Mouse (Mus musculus) lung, embryonic 14.5 days (tissue): ENCODE measurements at regions not wholly inside any gene's neighbourhood (a gene's known extent, or its start where the extent isn't known, plus 50 kb on each side); places are given as distances from the start of the nearest gene placed in this dataset.

ENCODE experiments used
- ATAC-seq: fragments of 200-750 bp; cut with Nextera tagmentation; 2 replicates; pipeline ENCODE4 v1.8.0; 2017; ENCODE audit warnings: mild to moderate bottlenecking, moderate TSS enrichment, moderate library complexity; ENCODE audit not compliant: insufficient read depth
- DNase-seq: peaks from one replicate; pipeline ENCODE4 v3.0.0-alpha.2; 2015
- H3K27ac ChIP-seq: fragments of 300-500 bp; sonication (generic); 2 replicates; pipeline ENCODE4 v1.5.1; 2014; ENCODE audit warnings: low read depth, mild to moderate bottlenecking, moderate library complexity
- H3K27me3 ChIP-seq: fragments of 300-500 bp; sonication (generic); 2 replicates; pipeline ENCODE4 v1.6.1; 2014; ENCODE audit warnings: low read length, control low read depth; ENCODE audit not compliant: insufficient read depth
- H3K36me3 ChIP-seq: fragments of 300-500 bp; sonication (generic); 2 replicates; pipeline ENCODE4 v1.6.1; 2014; ENCODE audit warnings: control low read depth; ENCODE audit not compliant: insufficient read depth
- H3K4me1 ChIP-seq: fragments of 300-500 bp; sonication (generic); 2 replicates; pipeline ENCODE4 v1.6.1; 2014; ENCODE audit warnings: antibody characterized with exemption, control low read depth; ENCODE audit not compliant: insufficient read depth
- H3K4me2 ChIP-seq: fragments of 300-500 bp; sonication (generic); 2 replicates; pipeline ENCODE4 v1.6.1; 2014; ENCODE audit warnings: mild to moderate bottlenecking
- H3K4me3 ChIP-seq: fragments of 300-500 bp; sonication (generic); 2 replicates; pipeline ENCODE4 v1.5.1; 2014; ENCODE audit warnings: low read depth, low read length
- H3K9ac ChIP-seq: fragments of 300-500 bp; sonication (generic); 2 replicates; pipeline ENCODE4 v1.6.1; 2014
- H3K9me3 ChIP-seq: fragments of 300-500 bp; sonication (generic); 2 replicates; pipeline ENCODE4 v1.6.1; 2016; ENCODE audit warnings: low read depth, low read length, control low read depth
- CTCF ChIP-seq: IDR thresholded peaks from 2 replicates; pipeline ENCODE4 v1.5.1; 2016; ENCODE audit warnings: antibody characterized with exemption, low read depth
- WGBS: fragments of 180-500 bp; shearing (Covaris S2); extraction: QIAGEN DNeasy Blood & Tissue Kit; methylation state at CpG from one replicate; pipeline ENCODE4 v1.1.7; 2014; 5-methylcytosine and 5-hydroxymethylcytosine counted together

- Histone ChIP-seq H3K27me3 (no peaks in the 10 kb centered on the region), H3K4me3 (no peak overlapping the region), H3K4me1 (peaks cover 12% of the 10 kb centered on the region), H3K36me3 (no peaks in the 10 kb centered on the region), H3K27ac (no peak overlapping the region), H3K4me2 (no peak overlapping the region), H3K9me3 (no peaks in the 10 kb centered on the region), H3K9ac (no peak overlapping the region)
- TF ChIP-seq CTCF, result no peak
- DNase-seq (peak; percentile 45), ATAC-seq (no peak)
- WGBS, result 46% methylated on average over 3 of the region's 3 CpGs
These were observed 102.8 kb downstream of the Tmx1 start for GRCm38 (mm10) chr12:70555723-70556122.

GRCm38 (mm10) chr12:70556820-70557219, 103.9 kb downstream of the Tmx1 start:
- WGBS, result 27% methylated on average over 6 of the region's 6 CpGs
- Histone ChIP-seq H3K4me1 (peaks cover 12% of the 10 kb centered on the region), H3K36me3 (no peaks in the 10 kb centered on the region), H3K27me3 (no peaks in the 10 kb centered on the region), H3K4me3 (no peak overlapping the region), H3K4me2 (no peak overlapping the region), H3K27ac (no peak overlapping the region), H3K9ac (no peak overlapping the region), H3K9me3 (no peaks in the 10 kb centered on the region)
- TF ChIP-seq CTCF, result no peak
- ATAC-seq, result peak; percentile 66
- peak; percentile 72 for DNase-seq

- Histone ChIP-seq H3K9ac (no peak overlapping the region), H3K9me3 (no peaks in the 10 kb centered on the region), H3K4me2 (no peak overlapping the region), H3K4me3 (no peak overlapping the region), H3K36me3 (no peaks in the 10 kb centered on the region), H3K27me3 (no peaks in the 10 kb centered on the region), H3K4me1 (no peaks in the 10 kb centered on the region), H3K27ac (no peak overlapping the region)
- 81% methylated on average over 4 of the region's 4 CpGs for WGBS
- DNase-seq (no peak), ATAC-seq (no peak)
- no peak for TF ChIP-seq CTCF
These were observed 110.6 kb downstream of the Tmx1 start for GRCm38 (mm10) chr12:70563446-70563845.

- Histone ChIP-seq H3K36me3 (no peaks in the 10 kb centered on the region), H3K9me3 (no peaks in the 10 kb centered on the region), H3K4me1 (peaks cover 6% of the 10 kb centered on the region; the same call in 1 of the 2 replicates), H3K4me3 (no peak overlapping the region), H3K4me2 (no peak overlapping the region), H3K9ac (no peak overlapping the region), H3K27me3 (no peaks in the 10 kb centered on the region), H3K27ac (no peak overlapping the region)
- ATAC-seq (no peak), DNase-seq (no peak)
- TF ChIP-seq CTCF, result no peak
- 55% methylated on average over 7 of the region's 7 CpGs for WGBS
These were observed 122.8 kb downstream of the Tmx1 start for GRCm38 (mm10) chr12:70575665-70576064.

- no peak overlapping the region for H3K4me3 ChIP-seq
- H3K36me3 ChIP-seq, result no peaks in the 10 kb centered on the region
- H3K4me1 ChIP-seq, result peaks cover 6% of the 10 kb centered on the region; the same call in 1 of the 2 replicates
- TF ChIP-seq CTCF, result no peak
- no peaks in the 10 kb centered on the region for H3K9me3 ChIP-seq
- 34% methylated on average over 4 of the region's 4 CpGs for WGBS
- ATAC-seq (no peak), DNase-seq (peak; percentile 54)
- H3K4me2 ChIP-seq, result no peak overlapping the region
- no peak overlapping the region for H3K9ac ChIP-seq
- H3K27ac ChIP-seq, result no peak overlapping the region
- H3K27me3 ChIP-seq, result no peaks in the 10 kb centered on the region
These were observed 124.9 kb downstream of the Tmx1 start for GRCm38 (mm10) chr12:70577769-70578168.

GRCm38 (mm10) chr12:70579328-70579905, 126.5 kb downstream of the Tmx1 start:
- Histone ChIP-seq H3K4me2 (no peak overlapping the region), H3K9me3 (no peaks in the 10 kb centered on the region), H3K4me3 (no peak overlapping the region), H3K36me3 (no peaks in the 10 kb centered on the region), H3K27me3 (no peaks in the 10 kb centered on the region), H3K4me1 (peaks cover 6% of the 10 kb centered on the region; the same call in 1 of the 2 replicates), H3K27ac (no peak overlapping the region), H3K9ac (no peak overlapping the region)
- no peak for TF ChIP-seq CTCF
- ATAC-seq (no peak), DNase-seq (peak; percentile 46)
- 77% methylated on average over 8 of the region's 8 CpGs for WGBS

- H3K9me3 ChIP-seq, result no peaks in the 10 kb centered on the region
- no peak overlapping the region for H3K9ac ChIP-seq
- no peak for TF ChIP-seq CTCF
- no peak overlapping the region for H3K4me2 ChIP-seq
- 75% methylated on average over 2 of the region's 2 CpGs for WGBS
- H3K36me3 ChIP-seq, result no peaks in the 10 kb centered on the region
- ATAC-seq (no peak), DNase-seq (no peak)
- H3K4me1 ChIP-seq, result no peaks in the 10 kb centered on the region; the same call in 1 of the 2 replicates
- no peak overlapping the region for H3K4me3 ChIP-seq
- no peak overlapping the region for H3K27ac ChIP-seq
- H3K27me3 ChIP-seq, result no peaks in the 10 kb centered on the region
These were observed 133.3 kb downstream of the Tmx1 start for GRCm38 (mm10) chr12:70586181-70586580.

- 25% methylated on average over 3 of the region's 3 CpGs for WGBS
- Histone ChIP-seq H3K4me2 (no peak overlapping the region), H3K27ac (no peak overlapping the region), H3K9ac (no peak overlapping the region), H3K27me3 (no peaks in the 10 kb centered on the region), H3K36me3 (no peaks in the 10 kb centered on the region), H3K9me3 (no peaks in the 10 kb centered on the region), H3K4me1 (no peaks in the 10 kb centered on the region; the same call in 1 of the 2 replicates), H3K4me3 (no peak overlapping the region)
- no peak for DNase-seq
- ATAC-seq, result no peak
- no peak for TF ChIP-seq CTCF
These were observed 135.3 kb downstream of the Tmx1 start for GRCm38 (mm10) chr12:70588234-70588633.
